Mouse (Mus musculus) heart, adult 11 months (tissue): ENCODE measurements around the gene Gm45208.
A peak's percentile ranks its signal among the peaks of the same experiment; 100 is the strongest.
"Not testable (repeated sequence)": the region's sequence is repeated elsewhere in the genome, so short reads cannot be mapped to it uniquely, and the experiment has no call there.

ENCODE experiments used
- DNase-seq: peaks from one replicate; pipeline ENCODE4 v3.0.0; 2022

Gm45208 gene

GRCm38 (mm10) chrX:7721514-7722281 lies at the start of gene Gm45208:
Gm45208 (plus strand) TSS chrX:7722245.
- peak; percentile 98 for DNase-seq

DNA sequence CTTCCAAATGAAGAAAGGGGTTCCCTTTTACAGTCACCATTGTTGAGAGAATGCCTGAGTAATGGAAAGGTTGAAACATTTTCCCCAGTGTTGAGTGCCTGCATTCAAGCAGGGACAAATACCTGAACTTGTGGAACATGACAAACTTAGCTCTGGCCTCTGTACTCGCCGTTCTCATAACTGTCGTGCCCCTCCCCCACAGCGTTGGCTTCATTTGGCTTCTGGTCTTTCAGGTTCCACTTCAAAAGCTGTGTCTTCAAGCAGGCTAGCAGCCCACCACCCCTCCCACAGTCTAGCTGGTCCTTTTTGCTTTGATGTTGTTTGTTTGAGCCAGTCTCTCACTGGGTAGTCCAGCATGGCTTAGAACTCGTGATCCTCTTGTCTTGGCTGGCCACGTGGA lies 49.3 kb upstream of the Gm45208 start:
- no peak for DNase-seq

GRCm38 (mm10) chrX:7673578-7674281 lies 48.3 kb upstream of the Gm45208 start:
- no peak for DNase-seq

DNA sequence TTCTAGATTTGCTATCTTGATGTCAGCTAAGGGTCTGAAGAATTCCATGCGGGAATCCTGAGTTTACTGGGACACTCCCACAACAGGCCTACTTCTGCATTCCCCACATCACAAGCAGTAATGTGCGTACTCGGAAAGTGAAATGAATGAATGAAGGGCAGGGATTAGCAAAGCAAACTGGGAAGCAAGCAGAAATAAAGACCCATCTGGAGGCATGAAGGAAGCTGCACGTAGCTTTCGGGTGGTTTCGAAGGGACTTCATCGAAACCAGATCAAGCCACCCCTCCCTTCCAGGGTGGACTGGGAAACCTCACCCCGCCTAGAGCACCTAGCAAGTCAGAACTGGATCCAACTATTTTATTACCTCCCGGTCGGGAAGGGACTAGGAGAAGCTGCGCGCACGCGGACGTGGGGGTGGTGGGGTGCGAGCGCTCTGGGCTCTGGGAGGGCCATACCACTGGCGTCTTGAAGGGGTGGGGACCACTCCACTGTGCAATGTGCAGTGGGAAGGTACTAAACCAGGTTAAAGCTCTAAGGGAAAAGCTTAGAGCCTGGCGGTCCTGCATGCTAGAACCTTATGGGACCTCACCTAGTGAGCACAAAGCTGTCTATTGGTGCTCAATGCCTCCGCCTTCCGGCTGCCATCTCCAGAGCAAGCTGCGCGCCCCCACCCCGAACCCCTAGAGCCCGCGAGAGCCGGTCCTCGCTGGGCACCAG lies 47.6 kb upstream of the Gm45208 start:
- DNase-seq, result no peak

DNA sequence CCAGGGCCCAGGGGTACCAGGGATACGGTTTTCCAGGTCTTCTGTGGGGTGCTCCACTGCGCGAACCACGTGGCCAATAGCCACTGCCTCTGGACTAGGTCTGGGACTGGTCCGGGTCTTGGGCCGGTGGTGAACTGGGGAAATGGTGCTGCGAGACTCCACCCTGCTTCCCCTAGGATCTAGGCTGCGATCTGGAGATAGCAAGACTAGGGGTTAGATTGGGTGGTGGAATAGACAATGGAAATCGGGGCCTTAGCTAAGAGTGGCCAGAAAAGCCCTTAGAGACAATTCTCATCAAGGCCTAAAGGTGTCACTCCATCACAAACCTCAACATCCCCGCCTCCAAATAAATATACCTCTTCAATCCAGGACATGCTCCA lies 47.1 kb upstream of the Gm45208 start:
- no peak for DNase-seq

GRCm38 (mm10) chrX:7678986-7679385 lies 43.1 kb upstream of the Gm45208 start:
- DNase-seq, result no peak

GRCm38 (mm10) chrX:7679405-7680056 lies 42.5 kb upstream of the Gm45208 start:
- DNase-seq, result peak; percentile 99

- DNase-seq, result no peak
Observed at GRCm38 (mm10) chrX:7680057-7680412, 42.0 kb upstream of the Gm45208 start.

GRCm38 (mm10) chrX:7680864-7681263 lies 41.2 kb upstream of the Gm45208 start, which contains the start of gene Magix:
Magix (minus strand) TSS chrX:7681251.
- peak; percentile 96 for DNase-seq

DNA sequence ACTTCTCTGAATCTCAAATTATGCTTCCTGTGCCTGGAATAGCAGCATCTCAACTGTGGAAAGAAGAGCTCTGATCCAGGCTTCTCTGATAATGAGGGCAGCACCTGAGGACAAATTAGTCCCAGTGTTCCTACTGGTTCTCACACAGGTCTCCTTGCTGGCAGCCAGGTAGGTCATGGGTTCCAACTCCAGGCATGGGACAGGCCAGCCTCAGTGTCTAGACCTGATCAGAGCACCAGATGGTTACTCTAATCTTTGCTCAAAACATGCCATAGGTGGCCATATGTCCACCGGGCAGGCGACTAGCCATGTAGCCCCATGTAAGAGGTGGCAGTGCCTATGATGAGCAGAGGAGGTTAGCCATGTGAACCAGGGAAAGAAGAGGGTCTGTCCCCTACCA lies 33.7 kb upstream of the Gm45208 start:
- DNase-seq, result peak; percentile 61

GRCm38 (mm10) chrX:7690486-7690885 lies 31.6 kb upstream of the Gm45208 start:
- peak; percentile 31 for DNase-seq

GRCm38 (mm10) chrX:7692862-7693261 lies 29.2 kb upstream of the Gm45208 start:
- peak; percentile 79 for DNase-seq

DNA sequence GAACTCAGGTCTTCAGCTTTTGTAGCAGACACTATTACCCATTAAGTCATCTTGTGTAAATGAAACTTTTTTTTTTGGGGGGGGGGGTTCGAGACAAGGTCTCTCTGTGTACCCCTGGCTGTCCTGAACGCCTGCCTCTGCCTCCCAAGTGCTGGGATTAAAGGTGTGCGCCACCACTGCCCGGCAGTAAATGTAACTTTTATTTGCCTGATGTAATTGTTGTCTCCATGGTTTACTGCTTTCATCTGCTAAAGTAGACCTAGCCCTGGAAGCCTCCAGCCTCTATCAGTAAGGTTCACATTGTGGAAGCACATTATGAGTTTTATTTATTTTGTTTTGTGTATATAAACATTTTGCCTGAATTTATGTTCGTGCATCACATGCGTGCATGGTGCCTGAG lies 25.5 kb upstream of the Gm45208 start:
- no peak for DNase-seq

GRCm38 (mm10) chrX:7696954-7697381 lies 25.1 kb upstream of the Gm45208 start, which contains the start of gene Gpkow:
Gpkow (plus strand) TSS chrX:7697131.
- peak; percentile 99 for DNase-seq

- peak; percentile 83 for DNase-seq
Observed at GRCm38 (mm10) chrX:7713764-7714134, 8.3 kb upstream of the Gm45208 start.

GRCm38 (mm10) chrX:7714135-7714899 lies 7.7 kb upstream of the Gm45208 start, which contains the start of gene Wdr45:
Wdr45 (plus strand) TSS chrX:7714333.
- peak; percentile 100 for DNase-seq

DNA sequence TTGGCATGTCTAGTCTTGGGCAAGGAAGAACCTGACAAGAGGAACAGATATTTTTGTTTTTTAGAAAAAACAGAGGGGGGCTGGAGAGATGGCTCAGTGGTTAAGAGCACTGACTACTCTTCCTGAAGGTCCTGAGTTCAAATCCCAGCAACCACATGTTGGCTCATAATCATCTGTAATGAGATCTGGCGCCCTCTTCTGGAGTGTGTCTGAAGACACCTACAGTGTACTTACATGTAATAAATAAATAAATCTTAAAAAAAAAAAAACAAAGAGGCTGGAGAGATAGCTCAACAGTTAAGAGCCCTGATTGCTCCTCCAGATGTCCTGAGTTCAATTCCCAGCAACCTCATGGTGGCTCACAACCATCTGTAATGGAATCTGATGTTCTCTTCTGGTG lies 6.0 kb upstream of the Gm45208 start:
- DNase-seq, result not testable (repeated sequence)

DNA sequence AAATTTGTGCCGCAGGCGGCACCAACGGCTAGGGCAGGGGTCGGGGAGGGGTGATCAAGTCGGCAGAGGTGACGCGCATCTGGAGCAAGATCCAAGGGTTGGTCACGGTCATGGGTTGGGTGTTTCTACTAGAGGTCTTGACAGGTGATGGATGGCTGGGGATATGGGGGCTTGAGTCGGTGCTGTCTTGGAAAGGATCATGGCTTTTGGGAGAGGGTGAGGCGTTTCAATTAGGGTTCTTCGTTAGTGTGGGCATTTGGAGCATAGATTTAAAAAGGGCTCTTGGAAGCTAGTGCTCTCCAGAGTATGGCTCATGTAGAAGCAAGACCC lies 202 bp downstream of the Gm45208 start:
- no peak for DNase-seq

- DNase-seq, result no peak
Observed at GRCm38 (mm10) chrX:7722691-7723090, 646 bp downstream of the Gm45208 start.

DNA sequence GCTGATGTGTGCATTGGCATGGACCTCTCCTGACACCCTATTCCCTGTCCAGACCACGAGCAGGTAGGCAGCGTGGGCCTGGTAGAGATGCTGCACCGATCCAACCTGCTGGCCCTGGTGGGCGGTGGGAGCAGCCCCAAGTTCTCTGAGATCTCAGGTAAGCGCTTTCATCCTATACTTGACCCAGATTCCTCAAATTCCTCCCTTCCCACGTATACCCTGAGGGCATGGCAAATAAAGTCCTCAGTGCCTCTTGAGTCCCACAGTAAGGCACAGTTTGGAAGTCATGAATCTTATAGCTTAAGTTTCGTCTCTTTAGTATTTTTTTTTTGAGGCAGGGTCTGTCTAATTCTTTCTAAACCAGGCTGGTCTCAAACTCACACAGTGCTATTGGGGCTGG lies 2.1 kb downstream of the Gm45208 start:
- DNase-seq, result no peak

GRCm38 (mm10) chrX:7725841-7726240 lies 3.8 kb downstream of the Gm45208 start:
- no peak for DNase-seq

- no peak for DNase-seq
Observed at GRCm38 (mm10) chrX:7727176-7727575, 5.1 kb downstream of the Gm45208 start.
